Mouse (Mus musculus) testis, postnatal 10 days (tissue): ENCODE measurements at regions not wholly inside any gene's neighbourhood (a gene's known extent, or its start where the extent isn't known, plus 50 kb on each side); places are given as distances from the start of the nearest gene placed in this dataset.

Experiments used
- DNase-seq: peaks from one replicate; pipeline ENCODE4 v3.0.0; 2021; ENCODE audit warnings: low spot score

DNA sequence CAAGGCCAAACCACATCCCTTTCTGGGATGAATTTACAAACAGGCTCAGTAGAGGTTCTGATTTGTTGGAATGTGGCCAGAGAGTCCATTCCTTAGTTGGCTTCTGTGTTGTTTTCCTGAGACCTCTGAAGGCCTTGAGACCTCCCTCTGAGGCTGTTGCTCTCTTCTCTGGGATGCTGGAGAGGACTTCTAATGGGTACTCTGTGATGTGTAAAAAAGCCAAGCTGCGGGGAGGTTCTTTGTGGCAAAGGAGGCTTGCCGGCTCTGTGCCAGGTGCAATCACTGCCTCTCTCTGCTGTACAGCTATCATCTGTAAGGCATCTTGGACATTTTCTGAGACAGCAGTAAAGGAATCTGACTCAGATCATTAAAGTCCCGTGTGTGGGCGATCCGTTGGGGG is 192.3 kb downstream of the Gm5447 start:
- DNase-seq = no peak

GRCm38 (mm10) chr13:31168854-31169253 is 194.8 kb downstream of the Gm5447 start:
- no peak for DNase-seq

GRCm38 (mm10) chr13:31171751-31172150 is 197.7 kb downstream of the Gm5447 start:
- DNase-seq = no peak

DNA sequence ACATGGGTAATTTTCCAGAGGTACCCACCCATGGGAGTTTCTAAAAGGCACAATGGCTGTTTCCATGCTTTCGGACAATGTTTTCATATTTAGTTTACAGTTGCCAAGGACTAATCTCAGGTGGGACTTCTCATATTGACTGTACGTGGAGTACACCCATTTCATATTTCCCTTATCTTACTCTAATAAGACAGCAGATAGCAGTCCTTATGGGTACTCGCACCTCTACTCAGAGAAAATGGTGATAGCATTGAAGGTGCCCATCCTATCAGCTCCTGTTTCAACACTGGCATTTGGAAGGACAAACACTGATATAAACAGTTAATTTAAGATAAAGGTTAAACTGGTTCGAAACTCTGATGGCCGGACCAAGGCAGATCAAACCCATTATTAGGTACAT is 198.6 kb downstream of the Gm5447 start:
- no peak for DNase-seq

DNA sequence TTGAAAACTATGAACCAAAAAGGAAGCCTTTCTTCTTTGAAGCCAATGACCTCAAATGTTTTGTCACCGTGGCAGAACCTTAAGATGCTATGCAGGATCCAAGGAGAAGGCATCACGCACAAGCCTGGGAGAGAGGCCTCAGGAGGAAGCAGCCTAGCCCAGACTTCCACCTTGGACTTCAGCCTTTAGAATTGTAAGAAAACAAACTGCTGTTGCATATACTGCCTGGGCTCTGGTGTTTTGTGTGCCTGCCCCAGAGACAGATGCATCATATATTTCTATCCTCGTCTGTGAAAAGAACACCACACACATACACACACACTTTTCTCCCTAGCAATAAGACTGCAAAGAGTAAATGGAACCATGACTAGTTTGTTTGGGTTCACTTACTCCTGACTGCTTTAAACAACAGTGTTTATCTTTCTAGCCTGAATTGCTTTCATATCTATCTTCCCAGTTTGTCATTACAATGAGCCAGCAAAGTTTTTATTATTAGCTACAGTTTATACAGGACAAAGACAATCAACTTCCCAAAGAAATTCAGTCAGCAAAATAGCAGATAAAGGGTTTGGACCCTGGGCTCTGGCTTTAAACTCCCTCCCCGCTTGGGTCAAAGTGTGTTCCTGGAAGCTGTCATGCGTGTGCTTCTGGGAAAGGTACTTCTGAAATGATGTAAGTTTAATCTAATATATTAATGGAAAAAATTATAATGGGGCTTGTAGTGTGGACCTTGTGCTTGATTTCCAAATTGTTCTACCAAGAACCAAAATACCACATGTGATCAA is 204.2 kb downstream of the Gm5447 start:
- DNase-seq = no peak

- no peak for DNase-seq
Observed at GRCm38 (mm10) chr13:31178964-31179363, 205.0 kb downstream of the Gm5447 start.

DNA sequence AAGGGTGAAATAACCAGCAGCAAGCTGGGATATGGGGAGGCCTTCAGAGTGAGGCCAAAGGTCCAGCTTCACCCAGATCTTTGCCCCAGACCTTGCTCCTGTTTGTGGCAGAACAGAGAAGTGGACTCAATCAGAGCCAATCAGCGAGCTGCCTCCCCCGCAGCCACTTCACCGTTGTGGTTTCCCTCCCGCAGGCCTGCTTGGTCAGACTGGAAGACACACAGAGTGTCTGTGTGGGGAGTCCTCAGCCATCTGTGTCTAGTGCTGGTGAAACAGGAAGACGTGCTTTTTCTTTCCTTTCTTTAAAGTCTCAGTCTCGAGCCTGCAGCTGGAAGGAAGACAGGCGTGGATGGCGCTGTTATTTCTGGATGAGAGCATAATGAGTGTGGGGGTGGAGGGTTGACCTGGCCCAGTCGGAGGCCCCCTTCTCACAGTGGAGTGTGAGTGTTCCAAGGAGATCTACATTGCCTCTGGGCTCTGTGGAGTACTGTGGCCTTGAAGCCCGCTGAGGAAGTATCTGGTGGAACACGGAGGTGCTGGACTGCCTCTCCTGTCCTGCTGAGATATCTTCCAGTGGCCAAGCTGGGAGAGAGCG is 205.5 kb downstream of the Gm5447 start:
- no peak for DNase-seq

DNA sequence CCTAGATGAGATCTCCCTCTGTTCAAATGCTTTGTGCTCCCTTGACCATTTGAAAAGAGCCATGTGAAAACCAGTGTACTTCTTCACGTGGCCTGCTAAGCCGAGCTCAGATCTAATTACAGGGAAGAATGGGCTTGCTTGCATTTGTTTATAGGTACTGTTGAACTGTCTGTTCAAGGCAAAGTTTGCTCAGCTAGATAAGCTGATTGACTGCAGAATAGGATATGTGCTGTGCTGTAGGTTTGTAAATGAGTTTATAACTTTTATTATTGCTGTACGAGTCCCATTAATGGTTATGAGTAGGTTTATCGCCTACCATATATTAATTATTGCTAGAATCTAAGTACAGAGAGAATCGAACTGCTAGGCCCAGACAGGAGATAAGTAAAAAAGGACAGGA is 207.5 kb downstream of the Gm5447 start:
- no peak for DNase-seq

DNA sequence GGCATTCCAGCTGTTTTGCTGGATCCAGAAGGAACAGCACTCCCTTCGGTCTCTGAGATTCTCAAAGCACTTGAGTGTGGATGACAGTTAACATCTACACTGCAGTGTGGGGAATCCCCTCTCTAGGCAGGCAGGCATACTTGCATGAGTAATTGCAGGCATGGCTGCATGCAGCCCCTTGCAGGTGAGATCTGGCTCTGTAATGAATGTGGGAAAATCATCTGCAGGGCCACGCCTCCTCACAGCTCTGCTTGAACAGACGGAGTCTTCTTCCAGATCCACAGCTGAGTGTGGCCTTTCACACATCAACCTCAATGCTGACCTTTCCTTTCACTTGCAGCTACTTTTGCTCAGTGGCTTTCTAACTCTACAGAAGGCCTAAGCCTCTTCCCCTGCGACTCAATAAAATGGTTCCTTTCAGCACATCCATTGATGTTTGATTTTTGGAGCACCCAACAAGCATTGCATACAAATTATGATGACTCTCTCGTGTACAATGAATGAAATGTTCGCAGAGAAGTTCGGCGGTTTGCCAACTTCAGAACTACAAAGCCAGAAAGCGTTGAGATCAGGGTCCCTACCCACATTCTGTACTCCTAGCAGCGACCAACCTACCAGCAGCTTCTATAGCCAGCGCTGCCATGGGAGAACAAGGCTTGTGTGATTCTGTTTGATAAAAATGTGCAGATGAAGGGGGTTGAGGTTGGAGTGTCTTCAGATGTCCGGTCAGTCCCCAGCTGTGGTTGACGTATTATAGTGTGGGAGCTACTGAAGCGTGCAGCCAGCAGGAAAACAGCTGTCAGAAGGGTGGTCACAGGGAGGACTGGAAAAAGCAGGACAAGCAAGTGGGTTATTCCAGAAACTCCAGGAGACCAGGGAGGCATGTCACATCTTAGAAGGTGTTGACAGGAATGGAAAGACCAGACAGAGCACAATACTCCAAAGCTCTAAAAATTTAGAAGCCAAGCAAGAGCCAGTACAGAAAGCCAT is 211.1 kb downstream of the Gm5447 start:
- DNase-seq = no peak

DNA sequence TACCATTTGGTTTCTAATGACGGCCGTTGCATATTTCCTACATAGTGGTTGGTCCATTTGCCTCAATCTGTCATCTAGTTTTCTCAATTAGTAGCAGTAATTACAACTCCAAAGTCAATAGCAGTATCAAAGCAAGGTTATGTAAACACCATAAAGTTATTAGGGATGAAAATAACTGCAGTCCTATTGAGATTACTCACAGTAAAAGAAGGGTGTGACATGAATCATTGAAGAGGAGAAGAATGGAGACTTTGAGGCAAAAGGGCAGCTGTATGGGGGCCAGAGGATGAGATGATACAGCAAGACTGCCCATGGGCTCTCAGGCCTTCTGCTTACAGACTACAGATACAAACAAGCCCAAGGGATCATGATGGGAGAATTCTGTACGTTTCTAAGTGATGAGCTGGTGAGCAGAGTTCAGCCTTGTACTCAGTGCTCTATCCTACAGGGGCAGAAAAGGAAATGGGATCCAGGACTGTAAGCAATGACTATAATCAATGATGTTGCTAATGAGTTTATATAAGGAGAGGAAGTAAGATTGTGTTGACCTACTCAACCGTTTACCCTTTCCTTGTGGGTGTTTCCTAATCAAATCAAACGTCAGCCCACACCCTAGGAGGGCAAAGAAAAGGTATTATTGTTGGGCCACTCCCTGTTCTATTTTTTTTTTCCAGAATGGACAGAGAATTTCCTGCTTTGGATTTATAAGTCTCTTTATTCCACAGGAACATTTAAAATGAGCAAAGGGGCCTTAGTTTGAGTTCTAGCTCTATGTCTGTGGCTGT is 213.0 kb downstream of the Gm5447 start:
- DNase-seq = no peak

DNA sequence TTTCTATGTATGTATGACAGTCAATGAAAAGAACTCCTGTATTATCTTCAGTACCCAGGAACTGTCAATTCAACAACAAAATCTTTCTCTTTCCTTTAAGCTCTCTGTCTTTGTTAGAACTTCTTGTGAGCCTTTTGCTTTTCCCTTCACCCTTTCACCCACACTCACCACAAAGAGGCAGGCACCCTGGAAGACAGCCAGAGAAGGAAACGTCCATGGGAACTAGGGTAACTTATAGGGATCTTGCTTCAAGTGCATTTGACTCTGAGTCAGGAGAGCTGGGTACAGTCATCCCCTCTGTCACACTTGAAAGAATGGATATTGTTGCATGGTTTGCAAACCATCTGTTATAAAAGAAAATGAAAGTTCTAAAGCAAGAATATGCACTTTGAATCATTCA is 215.1 kb downstream of the Gm5447 start:
- DNase-seq = no peak

DNA sequence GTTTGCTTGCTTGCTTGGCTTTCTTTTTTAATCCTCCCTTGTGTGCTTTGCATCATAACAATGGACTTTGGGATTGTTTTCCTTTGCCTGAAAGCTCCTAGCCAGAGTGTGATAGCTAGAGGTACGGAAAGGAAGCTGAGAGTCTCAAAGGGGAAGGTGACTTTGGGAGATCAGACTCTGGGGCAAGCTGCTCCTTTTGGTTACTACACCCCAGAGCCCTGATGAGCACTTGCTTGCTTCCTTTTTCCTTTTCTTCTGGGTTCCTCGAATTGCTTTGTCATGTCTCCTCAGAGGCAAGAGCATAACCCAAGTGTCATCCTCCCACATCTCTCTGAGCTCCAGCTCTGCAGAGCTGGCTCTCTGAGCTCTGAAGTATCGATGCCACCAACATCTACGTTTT is 216.0 kb downstream of the Gm5447 start:
- DNase-seq = no peak

GRCm38 (mm10) chr13:31191344-31192139 is 217.5 kb downstream of the Gm5447 start:
- no peak for DNase-seq

DNA sequence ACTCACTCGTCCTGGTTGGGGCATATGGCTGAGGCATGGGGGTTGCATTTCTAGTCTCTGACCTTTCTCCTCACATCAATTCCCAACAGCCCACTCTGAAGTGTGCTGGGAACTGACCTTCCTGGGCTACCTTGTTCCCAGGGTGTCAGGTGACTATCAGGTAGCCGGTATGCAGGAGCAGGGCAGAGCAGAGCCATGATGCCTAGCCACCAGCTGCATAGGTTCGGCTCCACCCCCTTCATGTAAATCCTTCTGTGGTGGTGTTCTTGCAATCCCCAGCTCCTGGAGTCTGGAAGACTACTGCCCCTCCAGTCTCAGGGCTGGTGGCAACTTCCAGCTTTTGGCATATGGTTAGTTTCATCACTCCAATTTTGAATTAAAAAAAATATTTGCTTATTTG is 221.0 kb downstream of the Gm5447 start:
- no peak for DNase-seq

GRCm38 (mm10) chr13:31196546-31196945 is 222.5 kb downstream of the Gm5447 start:
- no peak for DNase-seq

DNA sequence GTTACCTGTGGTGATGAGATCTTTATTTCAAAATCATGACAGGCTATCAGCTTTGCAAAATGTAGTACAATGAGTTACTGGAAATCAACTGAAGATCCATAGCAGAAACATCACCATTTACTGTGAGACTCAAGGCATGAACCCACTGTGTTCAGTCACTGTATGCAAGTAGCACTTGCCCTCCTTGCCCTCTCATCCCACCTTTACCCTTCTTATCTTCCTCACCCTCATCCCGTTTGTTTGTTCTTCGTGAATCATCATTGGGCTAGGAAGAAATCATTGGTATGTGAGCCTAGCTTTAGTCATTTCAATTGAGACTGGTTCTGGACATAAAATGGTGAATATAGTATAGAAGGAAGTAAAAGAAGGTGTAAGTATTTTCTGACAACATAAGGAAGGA is 223.6 kb downstream of the Gm5447 start:
- DNase-seq = no peak

DNA sequence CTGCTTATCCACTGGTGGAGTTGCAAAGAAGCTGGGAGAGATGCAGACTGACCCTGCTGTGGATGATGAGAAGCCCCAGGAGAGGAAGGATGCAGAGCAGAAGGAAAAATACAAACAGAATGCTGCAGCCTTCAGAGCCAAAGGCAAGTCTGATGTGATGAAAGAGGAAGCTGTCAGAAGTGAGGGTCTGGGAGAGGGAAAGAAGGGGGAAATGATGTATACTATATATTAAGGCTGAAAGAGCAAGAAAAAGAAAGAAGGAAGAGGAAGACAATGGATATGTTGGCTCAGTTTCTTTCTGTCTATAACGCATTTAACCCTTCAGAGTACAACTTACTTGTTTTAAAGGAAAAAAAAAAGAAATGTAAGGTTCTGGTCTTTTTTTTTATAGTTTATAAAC is 225.4 kb downstream of the Gm5447 start:
- DNase-seq = no peak

DNA sequence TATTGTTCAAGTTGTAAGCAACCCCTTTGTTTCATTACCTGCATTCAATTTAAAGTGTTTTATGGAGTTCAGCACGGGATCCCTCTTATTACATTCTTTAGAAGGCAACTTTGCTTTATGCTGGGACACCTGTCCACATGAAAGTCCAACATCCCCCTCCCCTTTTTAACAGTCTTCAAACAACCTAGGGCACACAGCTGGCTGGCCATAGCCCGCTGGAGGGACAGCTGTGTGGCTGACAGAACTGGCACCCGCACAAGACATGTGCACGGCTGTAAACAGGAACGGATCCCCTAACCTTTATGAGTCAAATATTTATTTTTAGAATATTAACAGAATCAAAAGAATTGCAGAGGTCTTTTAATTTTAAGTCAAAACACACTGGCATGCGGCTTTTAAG is 230.1 kb downstream of the Gm5447 start:
- no peak for DNase-seq

DNA sequence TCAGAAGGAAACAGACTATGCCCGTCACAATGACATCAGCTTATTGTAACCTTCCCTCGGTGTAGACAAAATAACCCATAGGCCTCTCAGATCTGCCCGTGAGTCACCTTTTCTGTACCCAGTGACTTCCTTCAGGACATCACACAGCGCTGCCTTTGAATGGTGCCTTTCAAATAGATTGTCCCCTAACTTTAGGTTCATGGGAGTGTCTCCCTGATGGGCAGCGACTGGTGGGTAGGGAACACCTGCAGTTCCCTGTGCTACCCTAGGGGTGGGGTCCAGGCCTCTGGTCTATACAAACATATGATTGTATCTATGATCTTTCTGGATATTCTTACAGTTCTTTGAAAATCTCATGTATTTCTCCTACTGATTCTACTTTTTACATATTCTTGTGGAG is 232.4 kb downstream of the Gm5447 start:
- no peak for DNase-seq

DNA sequence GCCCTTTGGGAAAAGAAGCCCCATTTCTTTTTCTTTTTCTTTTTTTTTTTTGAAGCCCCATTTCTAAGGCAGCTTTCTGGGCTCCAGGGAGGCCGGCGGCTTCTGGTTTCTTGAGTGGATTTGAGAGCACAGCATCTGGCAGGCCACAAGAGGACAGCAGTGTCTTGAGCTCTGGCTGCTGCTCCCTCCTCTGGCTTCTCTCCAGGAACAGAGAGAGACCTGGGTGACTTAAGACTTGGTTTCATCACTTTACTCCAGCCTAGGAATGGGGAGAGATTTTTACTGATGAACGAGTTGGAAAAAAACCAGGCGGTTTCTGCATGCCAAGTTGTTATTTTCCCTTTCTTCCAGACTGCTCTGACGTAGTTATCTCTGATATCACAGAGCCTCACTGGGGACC is 233.7 kb downstream of the Gm5447 start:
- DNase-seq = peak; percentile 56

DNA sequence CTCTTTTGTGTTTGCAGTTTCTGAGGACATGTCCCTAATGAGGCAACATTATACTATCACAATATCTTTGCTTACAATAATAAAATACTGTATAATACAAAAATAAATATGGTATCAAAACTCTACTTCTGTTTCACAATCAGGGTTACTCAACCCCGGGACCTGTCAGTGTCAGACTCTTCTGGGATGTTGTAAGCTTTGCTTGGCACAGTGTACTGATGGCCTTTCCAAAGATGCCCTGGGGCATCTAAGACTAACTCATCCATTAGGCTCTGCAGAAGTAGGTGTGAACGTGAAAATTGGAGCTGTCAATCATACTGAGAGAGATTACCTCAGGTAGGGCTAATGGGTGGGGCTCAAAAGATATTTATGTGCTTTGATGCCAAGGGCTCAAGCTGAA is 249.0 kb downstream of the Gm5447 start:
- no peak for DNase-seq
